In genomic region chr3:142454198-142454597, GRCm38 (mm10) we compare ENCODE assay signal across 20 mouse cellular contexts. TPM values are rescaled to one million over a fixed set of nuclear protein-coding genes. Genes with fewer than 3 reads are reported as not detected.
"Had no signal": no experiment of that assay in that cellular context is flagged by ENCODE, and none has a peak within 500 bp of the region (broad histone marks: within the 10 kb centered on the region; RNA-seq: fewer than 3 reads in every experiment).

No protein-coding gene starts in this region.

- H3K4me3 ChIP-seq: limb, embryonic 12.5 days; limb, embryonic 15.5 days; liver, embryonic 12.5 days; liver, embryonic 15.5 days; lung, embryonic 15.5 days; midbrain, embryonic 12.5 days; myocyte; neural tube, embryonic 13.5 days had no signal

- H3K9ac ChIP-seq: limb, embryonic 12.5 days; limb, embryonic 15.5 days; liver, embryonic 12.5 days; liver, embryonic 15.5 days; lung, embryonic 15.5 days; midbrain, embryonic 12.5 days; neural tube, embryonic 13.5 days had no signal

- H3K9me3 ChIP-seq: limb, embryonic 12.5 days; limb, embryonic 15.5 days; liver, embryonic 12.5 days; liver, embryonic 15.5 days; lung, embryonic 15.5 days; midbrain, embryonic 12.5 days; neural tube, embryonic 13.5 days had no signal

- H3K4me2 ChIP-seq: limb, embryonic 12.5 days; limb, embryonic 15.5 days; liver, embryonic 12.5 days; liver, embryonic 15.5 days; lung, embryonic 15.5 days; midbrain, embryonic 12.5 days; neural tube, embryonic 13.5 days had no signal

- ATAC-seq: intestine, embryonic 16.5 days; liver, embryonic 12.5 days; midbrain, embryonic 16.5 days had no signal

- H3K4me1 ChIP-seq: limb, embryonic 12.5 days; limb, embryonic 15.5 days; liver, embryonic 12.5 days; liver, embryonic 15.5 days; lung, embryonic 15.5 days; midbrain, embryonic 12.5 days; neural tube, embryonic 13.5 days had no signal

- DNase-seq: kidney, adult 18-20 months; kidney, postnatal 36 days; left cerebral cortex, postnatal 4 days; retina, postnatal 1 day; right cerebral cortex, postnatal 25 days; thymus, adult 18-20 months; thymus, postnatal 4 days had no signal

- H3K36me3 ChIP-seq: limb, embryonic 12.5 days; limb, embryonic 15.5 days; liver, embryonic 12.5 days; liver, embryonic 15.5 days; lung, embryonic 15.5 days; midbrain, embryonic 12.5 days; neural tube, embryonic 13.5 days had no signal

- H3K27me3 ChIP-seq: limb, embryonic 15.5 days; liver, embryonic 12.5 days; liver, embryonic 15.5 days; lung, embryonic 15.5 days; midbrain, embryonic 12.5 days; neural tube, embryonic 13.5 days had no signal

- H3K27ac ChIP-seq: kidney, postnatal 0 days; limb, embryonic 12.5 days; limb, embryonic 15.5 days; liver, embryonic 12.5 days; liver, embryonic 15.5 days; lung, embryonic 15.5 days; macrophage; midbrain, embryonic 12.5 days; neural tube, embryonic 13.5 days had no signal

RNA-seq across cellular contexts. Expression of gene Gbp5, which starts 39.6 kb away (rescaled TPM):
- polyA plus RNA-seq: kidney, embryonic 14.5 days; limb, embryonic 12.5 days; limb, embryonic 15.5 days; midbrain, embryonic 12.5 days; myocyte had no signal
